1 mouse cellular context compared by ENCODE assay signal in genomic region chr1:59669962-59670630, GRCm38 (mm10).
TF ChIP-seq lines count a peak whose summit lies in the region.

No protein-coding gene starts in this region.

TF ChIP-seq in CH12.LX, 34 proteins besides CTCF, POLR2A, EP300 and RAD21 (continued from another document):
- TF ChIP-seq SMC3 (IDR thresholded peaks at IDR 0.05; ENCODE audit: low read depth, low read length), result no peak
- no peak for TF ChIP-seq E2F4 (IDR thresholded peaks at IDR 0.05; ENCODE audit: insufficient replicate concordance, low read depth, low read length)
- TF ChIP-seq SIN3A (IDR thresholded peaks at IDR 0.05; ENCODE audit: low read length), result peak; percentile 60
- TF ChIP-seq NRF1 (IDR thresholded peaks at IDR 0.05; ENCODE audit: low read depth, low read length), result no peak
- TF ChIP-seq ETS1 (conservative IDR thresholded peaks at IDR 0.05; ENCODE audit: low read depth, low read length), result peak; percentile 41; the same call in 1 of the 2 replicates
- no peak for TF ChIP-seq MAFK (IDR thresholded peaks at IDR 0.05; ENCODE audit: insufficient replicate concordance, low read length)
- TF ChIP-seq MAZ (IDR thresholded peaks at IDR 0.05; ENCODE audit: low read depth, low read length), result no peak
- no peak for TF ChIP-seq MYC (IDR thresholded peaks at IDR 0.05; ENCODE audit: low read depth, low read length)
- TF ChIP-seq HCFC1 (IDR thresholded peaks at IDR 0.05; ENCODE audit: low read depth, low read length), result peak; percentile 41; the same call in 1 of the 2 replicates
- no peak for TF ChIP-seq RCOR1 (conservative IDR thresholded peaks at IDR 0.05; ENCODE audit: low read depth, low read length)
- TF ChIP-seq JUND (conservative IDR thresholded peaks at IDR 0.05; ENCODE audit: low read depth, low read length), result no peak
- no peak for TF ChIP-seq USF2 (conservative IDR thresholded peaks at IDR 0.05; ENCODE audit: low read depth, low read length)
- no peak for TF ChIP-seq ZMIZ1 (IDR thresholded peaks at IDR 0.05; ENCODE audit: low read depth, low read length)
- no peak for TF ChIP-seq CHD1 (IDR thresholded peaks at IDR 0.05; ENCODE audit: low read depth, low read length)
- 0 out of 2 replicates have a peak, but pooled peaks have one; percentile 13 for TF ChIP-seq MAX (IDR thresholded peaks at IDR 0.05; ENCODE audit: low read length)
- TF ChIP-seq CHD2 (IDR thresholded peaks at IDR 0.05; ENCODE audit: low read length), result no peak
- TF ChIP-seq NELFE (IDR thresholded peaks at IDR 0.05; ENCODE audit: low read depth, low read length), result peak; percentile 18; the same call in 1 of the 2 replicates
- no peak for TF ChIP-seq PAX5 (IDR thresholded peaks at IDR 0.05; ENCODE audit: low read length)
- 0 out of 2 replicates have a peak, but pooled peaks have one; percentile 36 for TF ChIP-seq UBTF (IDR thresholded peaks at IDR 0.05; ENCODE audit: low read depth, low read length)
- TF ChIP-seq IRF4 (IDR thresholded peaks at IDR 0.05; ENCODE audit: low read depth, low read length), result no peak; the same call in 1 of the 2 replicates
